Mouse (Mus musculus) cerebellum, adult 2 months (tissue): ENCODE measurements around the gene Dcaf17.

Experiments used
- CTCF ChIP-seq: fragments of 200-500 bp; IDR thresholded peaks from 2 replicates; pipeline ENCODE4 v1.5.1; 2011; ENCODE audit warnings: low read depth, mild to moderate bottlenecking, control low read depth, low read length, moderate library complexity, borderline replicate concordance; ENCODE audit not compliant: insufficient read depth
- POLR2A ChIP-seq: fragments of 200-500 bp; IDR thresholded peaks from 2 replicates; pipeline ENCODE4 v1.6.1; 2011; ENCODE audit warnings: low read length, control low read depth, borderline replicate concordance; ENCODE audit not compliant: insufficient read depth

DNA sequence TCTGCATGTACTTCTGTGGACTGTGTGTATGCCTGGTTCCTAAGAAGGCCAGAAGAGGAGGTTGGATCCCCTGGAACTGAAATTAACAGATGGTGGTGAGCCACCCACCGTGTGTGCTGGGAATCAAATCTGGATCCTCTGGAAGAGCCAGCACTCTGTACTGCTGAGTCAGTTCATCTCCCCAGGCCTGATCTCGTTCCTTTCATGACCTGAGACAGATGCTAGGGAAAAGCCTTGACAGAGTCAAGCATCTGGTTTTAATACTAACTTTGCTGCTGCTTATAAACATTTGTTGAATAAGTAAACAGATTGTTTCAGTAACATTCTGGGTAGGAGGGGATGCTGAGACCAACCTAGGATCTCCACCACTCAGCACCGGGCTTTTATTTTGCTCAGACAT is 53.4 kb downstream of the Dcaf17 start:
- TF ChIP-seq CTCF (no peak), POLR2A (no peak)
